Mouse (Mus musculus) forebrain, embryonic 15.5 days (tissue): ENCODE data around the gene Usp6nl. TPM values are rescaled to one million over a fixed set of nuclear protein-coding genes. Genes with fewer than 3 reads are reported as not detected.

Experiments
- ATAC-seq: fragments of 200-750 bp; cut with Nextera tagmentation; replicated peaks from 2 replicates; pipeline ENCODE4 v1.8.0; 2017; ENCODE audit warnings: mild to moderate bottlenecking, moderate TSS enrichment, moderate library complexity
- H3K27ac ChIP-seq: fragments of 300-500 bp; sonication (generic); replicated peaks from 2 replicates; pipeline ENCODE4 v1.5.1; 2015; ENCODE audit warnings: mild to moderate bottlenecking, inconsistent platforms
- H3K27me3 ChIP-seq: fragments of 300-500 bp; sonication (generic); 2 replicates; pipeline ENCODE4 v1.6.1; 2015; ENCODE audit warnings: inconsistent platforms
- H3K36me3 ChIP-seq: fragments of 300-500 bp; sonication (generic); 2 replicates; pipeline ENCODE4 v1.6.1; 2015; ENCODE audit warnings: mild to moderate bottlenecking, inconsistent platforms
- H3K4me1 ChIP-seq: fragments of 300-500 bp; sonication (generic); 2 replicates; pipeline ENCODE4 v1.6.1; 2015; ENCODE audit warnings: inconsistent platforms
- H3K4me2 ChIP-seq: fragments of 300-500 bp; sonication (generic); replicated peaks from 2 replicates; pipeline ENCODE4 v1.6.1; 2015; ENCODE audit warnings: mild to moderate bottlenecking, inconsistent platforms
- H3K4me3 ChIP-seq: fragments of 300-500 bp; sonication (generic); 2 replicates; pipeline ENCODE4 v1.5.1; 2015; ENCODE audit warnings: mild to moderate bottlenecking, inconsistent platforms
- H3K9ac ChIP-seq: fragments of 300-500 bp; sonication (generic); replicated peaks from 2 replicates; pipeline ENCODE4 v1.6.1; 2015; ENCODE audit warnings: mild to moderate bottlenecking, inconsistent platforms
- H3K9me3 ChIP-seq: fragments of 300-500 bp; sonication (generic); 2 replicates; pipeline ENCODE4 v1.6.1; 2016; ENCODE audit warnings: inconsistent platforms
- WGBS: fragments of 180-500 bp; shearing (Covaris S2); methylation state at CpG from one replicate; pipeline ENCODE4 v1.1.7; 2015; ENCODE audit warnings: mixed read lengths; 5-methylcytosine and 5-hydroxymethylcytosine counted together
- polyA plus RNA-seq: library from polyadenylated mRNA; unstranded; fragments of >200 nt; fragmentation: Nextera tagmentation; extraction: Ambion mirVana; gene quantifications from 2 replicates; pipeline ENCODE4 v1.2.1, GENCODE M21; 2015

Usp6nl gene
- polyA plus RNA-seq, 1 experiment from 2014 or later, result 7.6 TPM

GRCm38 (mm10) chr2:6384407-6385146, 62.1 kb downstream of the Usp6nl start:
- 92% methylated on average over 14 of the region's 14 CpGs for WGBS
- H3K36me3 ChIP-seq, result no peaks in the 10 kb centered on the region
- H3K9me3 ChIP-seq, result no peaks in the 10 kb centered on the region
- no peak overlapping the region for H3K4me2 ChIP-seq
- H3K27me3 ChIP-seq, result no peaks in the 10 kb centered on the region
- peaks cover 5% of the 10 kb centered on the region; the same call in 1 of the 2 replicates for H3K4me1 ChIP-seq
- no peak overlapping the region for H3K9ac ChIP-seq
- ATAC-seq, result no peak
- H3K4me3 ChIP-seq, result no peak overlapping the region
- H3K27ac ChIP-seq, result no peak overlapping the region

- 92% methylated on average over 3 of the region's 3 CpGs for WGBS
- Histone ChIP-seq H3K9ac (no peak overlapping the region), H3K4me1 (peaks cover 5% of the 10 kb centered on the region; the same call in 1 of the 2 replicates), H3K36me3 (no peaks in the 10 kb centered on the region), H3K4me3 (no peak overlapping the region), H3K4me2 (no peak overlapping the region), H3K27ac (no peak overlapping the region), H3K27me3 (no peaks in the 10 kb centered on the region), H3K9me3 (no peaks in the 10 kb centered on the region)
- no peak for ATAC-seq
Observed at GRCm38 (mm10) chr2:6389162-6389561, 66.7 kb downstream of the Usp6nl start.

- H3K4me2 ChIP-seq, result no peak overlapping the region
- ATAC-seq, result no peak
- no peaks in the 10 kb centered on the region for H3K27me3 ChIP-seq
- H3K36me3 ChIP-seq, result no peaks in the 10 kb centered on the region
- WGBS, result 79% methylated on average over 2 of the region's 3 CpGs
- no peaks in the 10 kb centered on the region for H3K9me3 ChIP-seq
- H3K4me3 ChIP-seq, result no peak overlapping the region
- no peak overlapping the region for H3K9ac ChIP-seq
- peaks cover 5% of the 10 kb centered on the region; the same call in 1 of the 2 replicates for H3K4me1 ChIP-seq
- no peak overlapping the region for H3K27ac ChIP-seq
Observed at GRCm38 (mm10) chr2:6391261-6391660, 68.8 kb downstream of the Usp6nl start.

GRCm38 (mm10) chr2:6391940-6392339, 69.5 kb downstream of the Usp6nl start:
- H3K9me3 ChIP-seq, result no peaks in the 10 kb centered on the region
- 94% methylated on average over 6 of the region's 6 CpGs for WGBS
- no peak overlapping the region for H3K9ac ChIP-seq
- ATAC-seq, result no peak
- H3K4me3 ChIP-seq, result no peak overlapping the region
- peaks cover 5% of the 10 kb centered on the region; the same call in 1 of the 2 replicates for H3K4me1 ChIP-seq
- no peaks in the 10 kb centered on the region for H3K27me3 ChIP-seq
- H3K4me2 ChIP-seq, result no peak overlapping the region
- H3K36me3 ChIP-seq, result no peaks in the 10 kb centered on the region
- no peak overlapping the region for H3K27ac ChIP-seq

- H3K27me3 ChIP-seq, result no peaks in the 10 kb centered on the region
- H3K4me3 ChIP-seq, result no peak overlapping the region
- H3K4me2 ChIP-seq, result no peak overlapping the region
- no peak overlapping the region for H3K27ac ChIP-seq
- ATAC-seq, result no peak
- H3K9ac ChIP-seq, result no peak overlapping the region
- H3K9me3 ChIP-seq, result no peaks in the 10 kb centered on the region
- 75% methylated on average over 7 of the region's 7 CpGs for WGBS
- no peaks in the 10 kb centered on the region for H3K36me3 ChIP-seq
- H3K4me1 ChIP-seq, result no peaks in the 10 kb centered on the region
Observed at GRCm38 (mm10) chr2:6395851-6396625, 73.6 kb downstream of the Usp6nl start.

- Histone ChIP-seq H3K36me3 (no peaks in the 10 kb centered on the region), H3K27ac (no peak overlapping the region), H3K4me2 (no peak overlapping the region), H3K4me3 (no peak overlapping the region), H3K9me3 (no peaks in the 10 kb centered on the region), H3K27me3 (no peaks in the 10 kb centered on the region), H3K4me1 (no peaks in the 10 kb centered on the region), H3K9ac (no peak overlapping the region)
- no peak for ATAC-seq
- WGBS, result 90% methylated on average over 1 of the region's 1 CpGs
Observed at GRCm38 (mm10) chr2:6396626-6397146, 74.2 kb downstream of the Usp6nl start.

GRCm38 (mm10) chr2:6397166-6397565, 74.7 kb downstream of the Usp6nl start:
- no peak overlapping the region for H3K9ac ChIP-seq
- no peak overlapping the region for H3K4me2 ChIP-seq
- no peak overlapping the region for H3K27ac ChIP-seq
- no peaks in the 10 kb centered on the region for H3K27me3 ChIP-seq
- H3K4me1 ChIP-seq, result no peaks in the 10 kb centered on the region
- 22% methylated on average over 3 of the region's 3 CpGs for WGBS
- no peaks in the 10 kb centered on the region for H3K9me3 ChIP-seq
- no peak overlapping the region for H3K4me3 ChIP-seq
- H3K36me3 ChIP-seq, result no peaks in the 10 kb centered on the region
- ATAC-seq, result no peak

- no peak overlapping the region for H3K4me2 ChIP-seq
- H3K9me3 ChIP-seq, result no peaks in the 10 kb centered on the region
- H3K4me3 ChIP-seq, result no peak overlapping the region
- no peak overlapping the region for H3K9ac ChIP-seq
- ATAC-seq, result no peak
- no peaks in the 10 kb centered on the region for H3K27me3 ChIP-seq
- no peak overlapping the region for H3K27ac ChIP-seq
- 88% methylated on average over 6 of the region's 6 CpGs for WGBS
- H3K4me1 ChIP-seq, result peaks cover 4% of the 10 kb centered on the region
- no peaks in the 10 kb centered on the region for H3K36me3 ChIP-seq
Observed at GRCm38 (mm10) chr2:6398826-6399225, 76.4 kb downstream of the Usp6nl start.

GRCm38 (mm10) chr2:6401039-6401438, 78.6 kb downstream of the Usp6nl start:
- Histone ChIP-seq H3K4me2 (no peak overlapping the region), H3K9me3 (no peaks in the 10 kb centered on the region), H3K27me3 (no peaks in the 10 kb centered on the region), H3K9ac (no peak overlapping the region), H3K4me3 (no peak overlapping the region), H3K27ac (no peak overlapping the region), H3K4me1 (peaks cover 7% of the 10 kb centered on the region), H3K36me3 (no peaks in the 10 kb centered on the region)
- ATAC-seq, result no peak
- WGBS, result 92% methylated on average over 10 of the region's 10 CpGs

GRCm38 (mm10) chr2:6403375-6403774, 80.9 kb downstream of the Usp6nl start:
- H3K9me3 ChIP-seq, result no peaks in the 10 kb centered on the region
- H3K36me3 ChIP-seq, result no peaks in the 10 kb centered on the region
- no peak overlapping the region for H3K9ac ChIP-seq
- no peak overlapping the region for H3K4me3 ChIP-seq
- H3K4me2 ChIP-seq, result no peak overlapping the region
- H3K27me3 ChIP-seq, result no peaks in the 10 kb centered on the region
- no peak overlapping the region for H3K27ac ChIP-seq
- ATAC-seq, result peak; percentile 54; the same call in 1 of the 2 replicates
- peaks cover 7% of the 10 kb centered on the region for H3K4me1 ChIP-seq
- 11% methylated on average over 11 of the region's 11 CpGs for WGBS

GRCm38 (mm10) chr2:6403991-6404390, 81.5 kb downstream of the Usp6nl start:
- Histone ChIP-seq H3K9me3 (no peaks in the 10 kb centered on the region), H3K4me2 (no peak overlapping the region), H3K4me1 (peaks cover 7% of the 10 kb centered on the region), H3K36me3 (no peaks in the 10 kb centered on the region), H3K9ac (no peak overlapping the region), H3K27ac (no peak overlapping the region), H3K27me3 (no peaks in the 10 kb centered on the region), H3K4me3 (no peak overlapping the region)
- 43% methylated on average over 3 of the region's 3 CpGs for WGBS
- ATAC-seq, result no peak

GRCm38 (mm10) chr2:6404627-6405026, 82.2 kb downstream of the Usp6nl start:
- H3K27ac ChIP-seq, result no peak overlapping the region
- H3K9me3 ChIP-seq, result no peaks in the 10 kb centered on the region
- H3K27me3 ChIP-seq, result no peaks in the 10 kb centered on the region
- no peak overlapping the region for H3K4me3 ChIP-seq
- no peak overlapping the region for H3K4me2 ChIP-seq
- WGBS, result 86% methylated on average over 7 of the region's 7 CpGs
- no peak for ATAC-seq
- H3K36me3 ChIP-seq, result no peaks in the 10 kb centered on the region
- no peak overlapping the region for H3K9ac ChIP-seq
- peaks cover 7% of the 10 kb centered on the region for H3K4me1 ChIP-seq
